Mouse (Mus musculus) hindbrain, postnatal 0 days (tissue): ENCODE results near the gene Nbea. TPM values are rescaled to one million over a fixed set of nuclear protein-coding genes. Genes with fewer than 3 reads are reported as not detected.

Experiments
- ATAC-seq: fragments of 200-750 bp; cut with Nextera tagmentation; 2 replicates; pipeline ENCODE4 v1.8.0; 2017; ENCODE audit warnings: mild to moderate bottlenecking, moderate TSS enrichment, moderate library complexity
- DNase-seq: peaks from one replicate; pipeline ENCODE4 v3.0.0-alpha.2; 2015; ENCODE audit warnings: low spot score
- H3K27ac ChIP-seq: fragments of 300-500 bp; sonication (generic); 2 replicates; pipeline ENCODE4 v1.5.1; 2014; ENCODE audit warnings: mild to moderate bottlenecking
- H3K27me3 ChIP-seq: fragments of 300-500 bp; sonication (generic); 2 replicates; pipeline ENCODE4 v1.6.1; 2014; ENCODE audit warnings: low read length, mixed read lengths; ENCODE audit not compliant: insufficient read depth
- H3K36me3 ChIP-seq: fragments of 300-500 bp; sonication (generic); 2 replicates; pipeline ENCODE4 v1.6.1; 2014; ENCODE audit warnings: low read length, mixed read lengths; ENCODE audit not compliant: insufficient read depth
- H3K4me1 ChIP-seq: fragments of 300-500 bp; sonication (generic); 2 replicates; pipeline ENCODE4 v1.6.1; 2014; ENCODE audit warnings: antibody characterized with exemption, low read length, mixed read lengths; ENCODE audit not compliant: insufficient read depth
- H3K4me2 ChIP-seq: fragments of 300-500 bp; sonication (generic); 2 replicates; pipeline ENCODE4 v1.6.1; 2014; ENCODE audit warnings: low read depth, mild to moderate bottlenecking, low read length, moderate library complexity, mixed read lengths
- H3K4me3 ChIP-seq: fragments of 300-500 bp; sonication (generic); 2 replicates; pipeline ENCODE4 v1.5.1; 2014; ENCODE audit warnings: low read length
- H3K9ac ChIP-seq: fragments of 300-500 bp; sonication (generic); replicated peaks from 2 replicates; pipeline ENCODE4 v1.6.1; 2014; ENCODE audit warnings: mild to moderate bottlenecking, low read length, moderate library complexity, mixed read lengths
- H3K9me3 ChIP-seq: fragments of 300-500 bp; sonication (generic); 2 replicates; pipeline ENCODE4 v1.6.1; 2016; ENCODE audit warnings: low read length, mixed read lengths
- CTCF ChIP-seq: IDR thresholded peaks from 2 replicates; pipeline ENCODE4 v1.5.1; 2016; ENCODE audit warnings: antibody characterized with exemption, control low read depth, low read depth
- WGBS: fragments of 180-500 bp; shearing (Covaris S2); extraction: QIAGEN DNeasy Blood & Tissue Kit; methylation state at CpG from one replicate; pipeline ENCODE4 v1.1.7; 2014; 5-methylcytosine and 5-hydroxymethylcytosine counted together
- polyA plus RNA-seq: library from polyadenylated mRNA; unstranded; fragments of >200 nt; fragmentation: Nextera tagmentation; extraction: Ambion mirVana; gene quantifications from 2 replicates; pipeline ENCODE4 v1.2.1, GENCODE M21; 2015
- total RNA-seq: library from RNA; depleted of rRNA; stranded (reverse); fragments of >200 nt; gene quantifications from 2 replicates; pipeline ENCODE4 v1.2.3, GENCODE M21; 2014; rRNA removed

Gene Nbea
- total RNA-seq, result 189 and 190 TPM in 2 replicates
- polyA plus RNA-seq, result 53.2 and 53.4 TPM in 2 replicates

DNA sequence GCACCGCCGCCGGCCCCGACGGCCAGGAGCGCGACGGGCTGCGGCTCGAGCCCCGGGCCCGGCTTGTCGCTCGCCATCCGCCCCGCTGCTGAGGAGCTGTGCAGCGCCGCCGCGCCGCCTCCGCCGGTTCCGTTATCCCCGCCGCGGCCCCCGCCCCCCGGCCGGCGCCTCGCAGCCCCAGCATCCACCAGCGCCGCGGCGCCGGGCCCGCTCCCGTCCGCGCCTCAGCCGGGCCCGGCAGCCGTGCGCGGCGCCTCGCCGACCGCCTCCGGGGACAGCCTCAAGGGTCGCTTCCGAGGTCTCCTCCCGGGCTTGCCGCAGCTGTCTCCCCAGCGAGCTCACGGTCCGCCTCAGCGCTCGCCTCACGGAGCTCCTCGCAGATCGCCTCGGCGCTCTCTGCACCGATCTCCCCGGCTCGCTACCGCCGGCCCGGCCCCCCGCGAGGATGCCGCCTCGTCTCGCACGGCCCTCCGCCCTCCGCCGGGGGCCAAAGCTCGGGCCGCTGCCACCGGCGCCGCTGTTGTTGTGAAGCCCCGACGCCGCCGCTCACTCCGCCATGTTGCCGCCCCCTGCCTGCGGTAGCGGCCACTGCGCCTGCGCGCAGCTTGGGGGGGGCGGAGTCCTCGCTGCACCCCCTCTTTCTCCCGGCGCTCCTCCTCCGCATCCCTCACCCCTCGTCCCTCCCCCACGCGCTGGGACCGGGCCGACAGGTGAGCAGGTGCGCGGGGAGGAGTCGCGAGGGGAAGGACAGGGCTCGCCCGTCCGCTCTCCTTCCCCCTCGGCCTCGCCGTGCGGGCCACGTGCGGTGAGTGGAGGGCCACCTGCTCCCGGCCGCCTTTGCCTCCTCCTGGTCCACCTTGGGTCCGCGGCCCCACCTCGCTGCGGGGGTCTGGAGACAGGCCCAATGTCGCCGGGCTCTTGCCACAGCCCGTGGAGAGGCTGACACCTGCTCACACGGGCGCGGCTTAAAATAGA is at the start of gene Nbea:
Nbea (minus strand) TSS at position 543 of the 975 bp plus-strand sequence.
- ATAC-seq (peak; percentile 86), DNase-seq (peak; percentile 93)
- H3K4me1 ChIP-seq, result no peaks in the 10 kb centered on the region
- TF ChIP-seq CTCF, result peak; percentile 48; the same call in 1 of the 2 replicates
- 1% methylated on average over 72 of the region's 131 CpGs for WGBS
- H3K9me3 ChIP-seq, result no peaks in the 10 kb centered on the region
- peak within 1 kb of the TSS; percentile 73 for H3K4me2 ChIP-seq
- H3K9ac ChIP-seq, result peak within 1 kb of the TSS; percentile 99
- H3K36me3 ChIP-seq, result no peaks in the 10 kb centered on the region
- no peaks in the 10 kb centered on the region for H3K27me3 ChIP-seq
- H3K27ac ChIP-seq, result peak within 1 kb of the TSS; percentile 97
- H3K4me3 ChIP-seq, result peak within 1 kb of the TSS; percentile 96

DNA sequence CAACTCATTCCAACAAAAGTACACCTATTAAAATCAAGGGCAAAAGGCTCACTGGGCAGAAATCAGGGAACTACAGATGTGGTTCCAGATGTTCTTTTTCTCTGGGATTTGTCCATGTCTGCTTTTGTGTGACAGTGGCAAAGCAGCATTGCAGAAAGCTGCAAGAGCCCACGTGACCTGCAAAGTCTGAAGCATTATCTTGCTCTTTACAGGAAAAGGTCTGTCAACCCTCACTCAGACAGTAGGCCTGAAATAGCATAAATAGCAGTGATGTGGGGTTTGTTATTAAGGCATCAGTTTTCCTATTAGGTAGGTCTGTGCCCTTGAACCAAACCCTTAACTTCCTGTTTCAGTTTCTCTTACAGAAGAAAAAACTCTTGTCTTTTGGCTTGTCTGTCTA is 45.8 kb upstream of the Nbea start:
- Histone ChIP-seq H3K9me3 (no peaks in the 10 kb centered on the region), H3K27ac (no peak overlapping the region), H3K9ac (no peak overlapping the region), H3K36me3 (no peaks in the 10 kb centered on the region), H3K4me2 (no peak overlapping the region), H3K4me1 (no peaks in the 10 kb centered on the region), H3K27me3 (no peaks in the 10 kb centered on the region), H3K4me3 (no peak overlapping the region)
- ATAC-seq, result no peak
- no peak for TF ChIP-seq CTCF
- DNase-seq, result no peak
- WGBS, result 72% methylated on average over 1 of the region's 1 CpGs

DNA sequence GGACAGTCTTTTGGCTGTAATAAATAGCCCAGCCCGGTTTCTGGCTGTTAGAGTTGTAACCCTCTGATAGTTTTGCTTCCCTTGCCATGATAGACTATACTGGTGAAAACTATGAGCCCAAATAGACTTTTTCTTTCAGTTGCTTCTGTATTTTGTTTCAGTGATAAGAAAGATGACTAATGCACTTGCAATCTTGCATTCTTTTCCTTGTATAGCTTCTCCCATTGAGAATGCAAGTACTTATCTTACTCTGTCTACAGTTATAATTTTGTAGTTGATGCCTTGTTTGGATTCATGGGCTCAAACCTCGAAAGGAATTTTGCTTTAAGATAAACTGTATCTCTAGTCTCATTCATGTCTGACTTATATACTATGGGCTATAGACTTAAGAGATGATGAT is 32.5 kb upstream of the Nbea start:
- Histone ChIP-seq H3K27me3 (no peaks in the 10 kb centered on the region), H3K4me1 (no peaks in the 10 kb centered on the region), H3K9me3 (no peaks in the 10 kb centered on the region), H3K4me2 (no peak overlapping the region), H3K4me3 (no peak overlapping the region), H3K27ac (no peak overlapping the region), H3K36me3 (no peaks in the 10 kb centered on the region), H3K9ac (no peak overlapping the region)
- DNase-seq (no peak), ATAC-seq (no peak)
- 87% methylated on average over 2 of the region's 2 CpGs for WGBS
- TF ChIP-seq CTCF, result no peak

DNA sequence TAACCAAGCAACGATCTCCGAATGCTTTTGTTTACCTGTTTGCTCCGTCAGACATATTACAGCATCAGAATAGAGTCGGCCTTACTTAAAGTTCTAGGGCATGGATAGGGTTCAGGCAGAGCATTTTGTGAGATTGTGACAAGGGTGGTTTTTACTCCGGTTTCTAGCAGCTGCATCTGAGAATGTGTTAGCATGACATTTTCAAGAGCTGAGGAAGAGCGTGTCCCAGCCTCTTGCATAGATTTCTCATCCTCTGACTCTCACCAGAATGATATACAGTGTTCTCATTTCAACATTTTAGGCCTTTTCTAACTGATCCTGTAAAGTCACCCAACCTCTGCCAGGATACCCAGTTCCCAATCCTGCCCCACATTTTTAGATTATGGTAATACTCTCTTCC is 20.5 kb upstream of the Nbea start:
- Histone ChIP-seq H3K27me3 (no peaks in the 10 kb centered on the region), H3K4me3 (no peak overlapping the region), H3K9ac (no peak overlapping the region), H3K27ac (no peak overlapping the region), H3K9me3 (no peaks in the 10 kb centered on the region), H3K4me1 (no peaks in the 10 kb centered on the region), H3K4me2 (no peak overlapping the region), H3K36me3 (no peaks in the 10 kb centered on the region)
- WGBS, result 73% methylated on average over 6 of the region's 6 CpGs
- ATAC-seq, result no peak
- TF ChIP-seq CTCF, result no peak
- no peak for DNase-seq

GRCm38 (mm10) chr3:56188238-56188637 is 4.7 kb upstream of the Nbea start:
- Histone ChIP-seq H3K27me3 (no peaks in the 10 kb centered on the region), H3K27ac (no peak overlapping the region), H3K4me1 (no peaks in the 10 kb centered on the region), H3K36me3 (no peaks in the 10 kb centered on the region), H3K4me2 (no peak overlapping the region), H3K4me3 (no peak overlapping the region), H3K9me3 (no peaks in the 10 kb centered on the region), H3K9ac (no peak overlapping the region)
- 79% methylated on average over 1 of the region's 1 CpGs for WGBS
- DNase-seq, result no peak
- no peak for ATAC-seq
- TF ChIP-seq CTCF, result no peak

GRCm38 (mm10) chr3:56187131-56187779 is 3.8 kb upstream of the Nbea start:
- 74% methylated on average over 6 of the region's 6 CpGs for WGBS
- Histone ChIP-seq H3K36me3 (no peaks in the 10 kb centered on the region), H3K4me3 (no peak overlapping the region), H3K9me3 (no peaks in the 10 kb centered on the region), H3K4me1 (no peaks in the 10 kb centered on the region), H3K27me3 (no peaks in the 10 kb centered on the region), H3K27ac (no peak overlapping the region), H3K9ac (no peak overlapping the region), H3K4me2 (no peak overlapping the region)
- DNase-seq (no peak), ATAC-seq (no peak)
- TF ChIP-seq CTCF, result no peak
